Mouse (Mus musculus) common myeloid progenitor, adult 5-6 weeks (primary cell): ENCODE data around the gene Gm10721. TPM values are rescaled to one million over a fixed set of nuclear protein-coding genes. Genes with fewer than 3 reads are reported as not detected.
"Not testable (repeated sequence)": the region's sequence is repeated elsewhere in the genome, so short reads cannot be mapped to it uniquely, and the experiment has no call there.

ENCODE experiments used
- ATAC-seq: replicated peaks from 2 replicates; pipeline ENCODE4 v1.8.0; 2016; ENCODE audit warnings: low read depth, mild to moderate bottlenecking, moderate TSS enrichment, inconsistent platforms; ENCODE audit not compliant: poor library complexity, severe bottlenecking
- total RNA-seq: library from RNA; stranded (forward); fragments of 200-1000, 187-1606 nt; gene quantifications from 2 replicates; pipeline ENCODE4 v1.2.3, GENCODE M21; 2017

Gm10721 gene
- total RNA-seq, 1 experiment from 2014 or later = not detected

- ATAC-seq = not testable (repeated sequence)
Observed at GRCm38 (mm10) chr9:3023985-3024648, 11.2 kb downstream of the Gm10721 start.

GRCm38 (mm10) chr9:3024912-3025467 is 12.1 kb downstream of the Gm10721 start, which contains the start of gene Gm10717:
Gene Gm10717, plus strand, starts transcription at chr9:3025417.
- ATAC-seq = not testable (repeated sequence)

- ATAC-seq = not testable (repeated sequence)
Observed at GRCm38 (mm10) chr9:3025653-3026052, 12.7 kb downstream of the Gm10721 start.

GRCm38 (mm10) chr9:3026136-3026535 is 13.2 kb downstream of the Gm10721 start:
- not testable (repeated sequence) for ATAC-seq

GRCm38 (mm10) chr9:3026741-3027140 is 13.8 kb downstream of the Gm10721 start:
- not testable (repeated sequence) for ATAC-seq

- 0 out of 2 replicates have a peak, but pooled peaks have one; percentile 10 for ATAC-seq
Observed at GRCm38 (mm10) chr9:3027200-3027599, 14.3 kb downstream of the Gm10721 start.

GRCm38 (mm10) chr9:3029276-3030000 is 16.5 kb downstream of the Gm10721 start:
- not testable (repeated sequence) for ATAC-seq

- ATAC-seq = not testable (repeated sequence)
Observed at GRCm38 (mm10) chr9:3030677-3031318, 17.9 kb downstream of the Gm10721 start.

GRCm38 (mm10) chr9:3034299-3034698 is 21.4 kb downstream of the Gm10721 start, which contains the start of gene Gm17535:
Gene Gm17535, plus strand, starts transcription at chr9:3034599.
- ATAC-seq = not testable (repeated sequence)

GRCm38 (mm10) chr9:3036577-3036976 is 23.6 kb downstream of the Gm10721 start, which contains the start of gene Gm10715:
Gene Gm10715, plus strand, starts transcription at chr9:3036877.
- ATAC-seq = not testable (repeated sequence)

- ATAC-seq = not testable (repeated sequence)
Observed at GRCm38 (mm10) chr9:3038161-3038560, 25.2 kb downstream of the Gm10721 start.

Other genes starting within 250 kb of the Gm10721 start
- 0.58 TPM in 1 of 2 replicates, not detected in the other for gene Gm10722, start 12.2 kb upstream of the Gm10721 start, total RNA-seq
- gene Gm11168, start 9.8 kb upstream of the Gm10721 start, total RNA-seq = 0.69 TPM in 1 of 2 replicates, not detected in the other
- gene Gm10720, start 2.5 kb downstream of the Gm10721 start, total RNA-seq = not detected in 2 replicates
- gene Gm10719, start 4.3 kb downstream of the Gm10721 start, total RNA-seq = not detected in 2 replicates
- 0.69 TPM in 1 of 2 replicates, not detected in the other for gene Gm10718, start 10.4 kb downstream of the Gm10721 start, total RNA-seq
- 3.5 TPM in 1 of 2 replicates, not detected in the other for gene Gm10717, start 12.3 kb downstream of the Gm10721 start, total RNA-seq
- gene Gm17535, start 21.5 kb downstream of the Gm10721 start, total RNA-seq = not detected in 2 replicates
- 1.8 TPM in 1 of 2 replicates, not detected in the other for gene Gm10715, start 23.7 kb downstream of the Gm10721 start, total RNA-seq